8 mouse cellular contexts compared by ENCODE assay signal in genomic region chr3:153943901-153944334, GRCm38 (mm10). TPM values are rescaled to one million over a fixed set of nuclear protein-coding genes. Genes with fewer than 3 reads are reported as not detected.
DNase-seq lines count a peak whose midpoint lies in the region; ATAC-seq and TF ChIP-seq lines count a peak whose summit lies in the region.

No protein-coding gene starts in this region.

- DNase-seq in kidney, adult 2 months, result no peak
- DNase-seq in kidney, adult 18-20 months, result no peak
- DNase-seq in MEL-GATA-1-ER (ENCODE audit: extremely low read depth, low read depth), result peak; percentile 84
- DNase-seq in forebrain, embryonic 11.5 days (ENCODE audit: low spot score), result no peak
- no peak for DNase-seq in liver, embryonic 13.5 days
- no peak for DNase-seq in cerebellum, postnatal 4 days (ENCODE audit: low spot score in 2 of 2)
- no peak for DNase-seq in adrenal gland, postnatal 25 days

- peak overlapping the region; percentile 79 for H3K9ac ChIP-seq in forebrain, embryonic 11.5 days (ENCODE audit: low read length)
- peak overlapping the region; percentile 88 for H3K9ac ChIP-seq in liver, embryonic 13.5 days
- peak overlapping the region; percentile 74 for H3K9ac ChIP-seq in stomach, embryonic 15.5 days

- WGBS in kidney, adult 2 months, result under 1% methylated on average over 19 of the region's 19 CpGs
- 1% methylated on average over 19 of the region's 19 CpGs for WGBS in forebrain, embryonic 11.5 days
- WGBS in liver, embryonic 13.5 days (ENCODE audit: insufficient replicate concordance), result under 1% methylated on average over 19 of the region's 19 CpGs
- 0% methylated on average over 19 of the region's 19 CpGs for WGBS in stomach, embryonic 15.5 days

- H3K36me3 ChIP-seq in kidney, adult 2 months (ENCODE audit: control insufficient read depth, insufficient read depth, low read length), result peaks cover 3% of the 10 kb centered on the region
- no peaks in the 10 kb centered on the region for H3K36me3 ChIP-seq in forebrain, embryonic 11.5 days (ENCODE audit: control insufficient read depth, insufficient read depth, low read length)
- H3K36me3 ChIP-seq in liver, embryonic 13.5 days, result peaks cover 13% of the 10 kb centered on the region
- H3K36me3 ChIP-seq in stomach, embryonic 15.5 days, result peaks cover 5% of the 10 kb centered on the region; the same call in 1 of the 2 replicates

- peaks cover 9% of the 10 kb centered on the region for H3K4me1 ChIP-seq in kidney, adult 2 months (ENCODE audit: control insufficient read depth, insufficient read depth, low read length)
- peaks cover 5% of the 10 kb centered on the region; the same call in 1 of the 2 replicates for H3K4me1 ChIP-seq in forebrain, embryonic 11.5 days (replicated peaks; ENCODE audit: control insufficient read depth, insufficient read depth, low read length)
- H3K4me1 ChIP-seq in liver, embryonic 13.5 days (replicated peaks), result peaks cover 47% of the 10 kb centered on the region
- peaks cover 9% of the 10 kb centered on the region for H3K4me1 ChIP-seq in stomach, embryonic 15.5 days

- no peak for TF ChIP-seq CTCF in kidney, adult 2 months (conservative IDR thresholded peaks at IDR 0.05; ENCODE audit: insufficient read depth, insufficient read length, low read depth, low read length)

- H3K4me3 ChIP-seq in kidney, adult 2 months (ENCODE audit: insufficient read depth, low read depth, low read length), result peak overlapping the region; percentile 76
- H3K4me3 ChIP-seq in forebrain, embryonic 11.5 days (ENCODE audit: low read depth, low read length), result peak overlapping the region; percentile 66
- H3K4me3 ChIP-seq in liver, embryonic 13.5 days (replicated peaks), result peak overlapping the region; percentile 86
- peak overlapping the region; percentile 74 for H3K4me3 ChIP-seq in stomach, embryonic 15.5 days (replicated peaks)

- peak overlapping the region; percentile 87 for H3K27ac ChIP-seq in kidney, adult 2 months (ENCODE audit: insufficient read depth, low read depth, low read length)
- peak overlapping the region; percentile 55 for H3K27ac ChIP-seq in forebrain, embryonic 11.5 days (ENCODE audit: low read depth, low read length)
- peak overlapping the region; percentile 81 for H3K27ac ChIP-seq in liver, embryonic 13.5 days
- H3K27ac ChIP-seq in stomach, embryonic 15.5 days, result peak overlapping the region; percentile 90

- peak; percentile 39 for ATAC-seq in forebrain, embryonic 11.5 days (replicated peaks; ENCODE audit: low FRiP score)
- peak; percentile 59 for ATAC-seq in liver, embryonic 13.5 days (ENCODE audit: low read depth)
- peak; percentile 54 for ATAC-seq in stomach, embryonic 15.5 days (ENCODE audit: insufficient read depth, low FRiP score, low read depth)

- H3K9me3 ChIP-seq in forebrain, embryonic 11.5 days (ENCODE audit: control insufficient read depth, low read length), result no peaks in the 10 kb centered on the region
- no peaks in the 10 kb centered on the region for H3K9me3 ChIP-seq in liver, embryonic 13.5 days (replicated peaks)
- no peaks in the 10 kb centered on the region for H3K9me3 ChIP-seq in stomach, embryonic 15.5 days

- H3K4me2 ChIP-seq in forebrain, embryonic 11.5 days (ENCODE audit: low read depth, low read length, severe bottlenecking), result peak overlapping the region; percentile 78
- H3K4me2 ChIP-seq in liver, embryonic 13.5 days, result peak overlapping the region; percentile 89
- H3K4me2 ChIP-seq in stomach, embryonic 15.5 days, result peak overlapping the region; percentile 72

- H3K27me3 ChIP-seq in kidney, adult 2 months (replicated peaks; ENCODE audit: control insufficient read depth, insufficient read depth, low read length), result no peaks in the 10 kb centered on the region
- no peaks in the 10 kb centered on the region for H3K27me3 ChIP-seq in forebrain, embryonic 11.5 days (ENCODE audit: control insufficient read depth, insufficient read depth, low read length)
- H3K27me3 ChIP-seq in liver, embryonic 13.5 days, result no peaks in the 10 kb centered on the region
- no peaks in the 10 kb centered on the region for H3K27me3 ChIP-seq in stomach, embryonic 15.5 days (replicated peaks)

- no peak for TF ChIP-seq POLR2A in kidney, adult 2 months (IDR thresholded peaks at IDR 0.05; ENCODE audit: low read depth, low read length)

RNA-seq across cellular contexts. Expression of gene Acadm, which starts 0.5 kb away (rescaled TPM):
- polyA plus RNA-seq in kidney, adult 2 months (2012; rRNA removed), result 383 and 404 TPM in 2 replicates
- 40.6 and 44.0 TPM in 2 replicates for polyA plus RNA-seq in forebrain, embryonic 11.5 days (2014; fragmentation: Nextera tagmentation; extraction: Ambion mirVana)
- 52.6 and 64.9 TPM in 2 replicates for polyA plus RNA-seq in liver, embryonic 13.5 days (2015; fragmentation: Nextera tagmentation; extraction: Ambion mirVana)
- polyA plus RNA-seq in stomach, embryonic 15.5 days (2015; fragmentation: Nextera tagmentation; extraction: Ambion mirVana), result 87.9 and 103 TPM in 2 replicates
- total RNA-seq in adrenal gland, postnatal 25 days (2021), result 686 and 739 TPM in 2 replicates

RNA-seq across cellular contexts. Expression of gene Slc44a5, which starts 29.3 kb away (rescaled TPM):
- polyA plus RNA-seq in kidney, adult 2 months (2012; rRNA removed), result 0.03 TPM in 1 of 2 replicates, not detected in the other
- polyA plus RNA-seq in forebrain, embryonic 11.5 days (2014; fragmentation: Nextera tagmentation; extraction: Ambion mirVana), result 2.2 TPM in 2 replicates
- 0.21 and 0.24 TPM in 2 replicates for polyA plus RNA-seq in liver, embryonic 13.5 days (2015; fragmentation: Nextera tagmentation; extraction: Ambion mirVana)
- polyA plus RNA-seq in stomach, embryonic 15.5 days (2015; fragmentation: Nextera tagmentation; extraction: Ambion mirVana), result 0.78 and 0.83 TPM in 2 replicates
- total RNA-seq in adrenal gland, postnatal 25 days (2021), result not detected in 2 replicates

RNA-seq across cellular contexts. Expression of gene Rabggtb, which starts 31.1 kb away (rescaled TPM):
- polyA plus RNA-seq in kidney, adult 2 months (2012; rRNA removed), result 45.7 and 50.9 TPM in 2 replicates
- 48.1 and 51.2 TPM in 2 replicates for polyA plus RNA-seq in forebrain, embryonic 11.5 days (2014; fragmentation: Nextera tagmentation; extraction: Ambion mirVana)
- polyA plus RNA-seq in liver, embryonic 13.5 days (2015; fragmentation: Nextera tagmentation; extraction: Ambion mirVana), result 56.3 and 59.4 TPM in 2 replicates
- 52.5 and 56.2 TPM in 2 replicates for polyA plus RNA-seq in stomach, embryonic 15.5 days (2015; fragmentation: Nextera tagmentation; extraction: Ambion mirVana)
- total RNA-seq in adrenal gland, postnatal 25 days (2021), result 78.1 and 98.5 TPM in 2 replicates

RNA-seq across cellular contexts. Expression of gene Msh4, which starts 38.0 kb away (rescaled TPM):
- polyA plus RNA-seq in kidney, adult 2 months (2012; rRNA removed), result 0.04 and 0.06 TPM in 2 replicates
- 0.09 and 0.11 TPM in 2 replicates for polyA plus RNA-seq in forebrain, embryonic 11.5 days (2014; fragmentation: Nextera tagmentation; extraction: Ambion mirVana)
- polyA plus RNA-seq in liver, embryonic 13.5 days (2015; fragmentation: Nextera tagmentation; extraction: Ambion mirVana), result 0.06 and 0.10 TPM in 2 replicates
- 0.08 and 0.09 TPM in 2 replicates for polyA plus RNA-seq in stomach, embryonic 15.5 days (2015; fragmentation: Nextera tagmentation; extraction: Ambion mirVana)
- 0.33 and 0.38 TPM in 2 replicates for total RNA-seq in adrenal gland, postnatal 25 days (2021)
